Mouse (Mus musculus) limb, embryonic 10.5 days (tissue): ENCODE data around the gene Vav2. TPM values are rescaled to one million over a fixed set of nuclear protein-coding genes. Genes with fewer than 3 reads are reported as not detected.
A peak's percentile ranks its signal among the peaks of the same experiment; 100 is the strongest.

Experiments used
- DNase-seq: peaks from one replicate; pipeline ENCODE4 v3.0.0-alpha.2; 2017; ENCODE audit warnings: low spot score
- H3K27ac ChIP-seq: fragments of 300-500 bp; sonication (generic); 2 replicates; pipeline ENCODE4 v1.5.1; 2016; ENCODE audit warnings: mild to moderate bottlenecking
- H3K27me3 ChIP-seq: fragments of 300-500 bp; sonication (generic); 2 replicates; pipeline ENCODE4 v1.6.1; 2016; ENCODE audit warnings: low read depth, mild to moderate bottlenecking; ENCODE audit not compliant: poor library complexity, severe bottlenecking
- H3K36me3 ChIP-seq: fragments of 300-500 bp; sonication (generic); 2 replicates; pipeline ENCODE4 v1.6.1; 2016; ENCODE audit warnings: mild to moderate bottlenecking, moderate library complexity
- H3K4me1 ChIP-seq: fragments of 300-500 bp; sonication (generic); 2 replicates; pipeline ENCODE4 v1.6.1; 2016
- H3K4me3 ChIP-seq: fragments of 300-500 bp; sonication (generic); 2 replicates; pipeline ENCODE4 v1.5.1; 2016; ENCODE audit warnings: mild to moderate bottlenecking, moderate library complexity
- H3K9me3 ChIP-seq: fragments of 300-500 bp; sonication (generic); replicated peaks from 2 replicates; pipeline ENCODE4 v1.6.1; 2016; ENCODE audit warnings: mild to moderate bottlenecking
- WGBS: fragments of 180-500 bp; shearing (Covaris S2); methylation state at CpG from one replicate; pipeline ENCODE4 v1.1.7; 2016; 5-methylcytosine and 5-hydroxymethylcytosine counted together
- polyA plus RNA-seq: library from polyadenylated mRNA; unstranded; fragments of >200 nt; fragmentation: Nextera tagmentation; extraction: Ambion mirVana; gene quantifications from 2 replicates; pipeline ENCODE4 v1.2.1, GENCODE M21; 2016

Vav2 gene
- polyA plus RNA-seq, 1 experiment from 2014 or later, result 9.2 TPM

- Histone ChIP-seq H3K27ac (no peak overlapping the region), H3K9me3 (no peaks in the 10 kb centered on the region), H3K4me1 (peaks cover 22% of the 10 kb centered on the region), H3K36me3 (no peaks in the 10 kb centered on the region), H3K4me3 (no peak overlapping the region), H3K27me3 (no peaks in the 10 kb centered on the region; the same call in 1 of the 2 replicates)
- no peak for DNase-seq
- 90% methylated on average over 7 of the region's 7 CpGs for WGBS
These were observed 3.8 kb upstream of the Vav2 start for GRCm38 (mm10) chr2:27430621-27431020.

- DNase-seq, result peak; percentile 93
- WGBS, result 0% methylated on average over 4 of the region's 4 CpGs
- Histone ChIP-seq H3K36me3 (no peaks in the 10 kb centered on the region), H3K27ac (peak overlapping the region; percentile 97; the same call in 1 of the 2 replicates), H3K4me1 (peaks cover 47% of the 10 kb centered on the region), H3K27me3 (no peaks in the 10 kb centered on the region; the same call in 1 of the 2 replicates), H3K4me3 (0 out of 2 replicates have a peak overlapping the region, but pooled peaks have one; percentile 93), H3K9me3 (no peaks in the 10 kb centered on the region)
These were observed 1.2 kb upstream of the Vav2 start for GRCm38 (mm10) chr2:27428071-27428470.

GRCm38 (mm10) chr2:27426406-27426854 is 403 bp downstream of the Vav2 start:
- Histone ChIP-seq H3K4me3 (peak overlapping the region; percentile 93), H3K27me3 (no peaks in the 10 kb centered on the region; the same call in 1 of the 2 replicates), H3K27ac (peak overlapping the region; percentile 97), H3K4me1 (peaks cover 59% of the 10 kb centered on the region), H3K36me3 (peaks cover 11% of the 10 kb centered on the region), H3K9me3 (no peaks in the 10 kb centered on the region)
- DNase-seq, result no peak
- WGBS, result under 1% methylated on average over 51 of the region's 64 CpGs

GRCm38 (mm10) chr2:27425751-27426405 is 955 bp downstream of the Vav2 start:
- no peaks in the 10 kb centered on the region; the same call in 1 of the 2 replicates for H3K27me3 ChIP-seq
- H3K4me3 ChIP-seq, result peak overlapping the region; percentile 93
- peaks cover 59% of the 10 kb centered on the region for H3K4me1 ChIP-seq
- peak; percentile 76 for DNase-seq
- peak overlapping the region; percentile 97 for H3K27ac ChIP-seq
- under 1% methylated on average over 60 of the region's 60 CpGs for WGBS
- H3K9me3 ChIP-seq, result no peaks in the 10 kb centered on the region
- peaks cover 16% of the 10 kb centered on the region for H3K36me3 ChIP-seq

GRCm38 (mm10) chr2:27425161-27425611 is 1.6 kb downstream of the Vav2 start:
- peaks cover 59% of the 10 kb centered on the region for H3K4me1 ChIP-seq
- DNase-seq, result peak; percentile 67
- H3K27ac ChIP-seq, result peak overlapping the region; percentile 97
- peaks cover 16% of the 10 kb centered on the region for H3K36me3 ChIP-seq
- H3K9me3 ChIP-seq, result no peaks in the 10 kb centered on the region
- no peaks in the 10 kb centered on the region; the same call in 1 of the 2 replicates for H3K27me3 ChIP-seq
- WGBS, result under 1% methylated on average over 20 of the region's 20 CpGs
- H3K4me3 ChIP-seq, result peak overlapping the region; percentile 93

DNA sequence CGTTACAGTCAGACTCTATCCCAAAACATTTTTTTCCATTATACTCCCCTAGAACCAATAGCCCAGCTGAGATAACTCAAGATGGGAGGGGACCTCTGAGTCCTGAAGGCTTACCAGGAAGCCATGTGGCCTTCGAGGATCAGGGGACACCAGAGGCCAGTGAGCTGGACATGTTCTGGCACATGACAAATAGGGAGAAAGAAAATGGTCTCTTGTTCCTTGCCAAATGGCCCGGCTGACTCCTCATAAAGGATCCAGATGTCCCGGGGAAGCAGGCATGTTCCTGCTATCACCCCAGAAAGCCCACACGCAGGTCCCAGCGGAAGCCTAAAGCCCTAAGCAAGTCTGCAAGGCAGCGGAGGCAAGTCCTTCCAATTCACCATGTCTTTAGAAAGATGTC is 3.2 kb downstream of the Vav2 start:
- no peak for DNase-seq

DNA sequence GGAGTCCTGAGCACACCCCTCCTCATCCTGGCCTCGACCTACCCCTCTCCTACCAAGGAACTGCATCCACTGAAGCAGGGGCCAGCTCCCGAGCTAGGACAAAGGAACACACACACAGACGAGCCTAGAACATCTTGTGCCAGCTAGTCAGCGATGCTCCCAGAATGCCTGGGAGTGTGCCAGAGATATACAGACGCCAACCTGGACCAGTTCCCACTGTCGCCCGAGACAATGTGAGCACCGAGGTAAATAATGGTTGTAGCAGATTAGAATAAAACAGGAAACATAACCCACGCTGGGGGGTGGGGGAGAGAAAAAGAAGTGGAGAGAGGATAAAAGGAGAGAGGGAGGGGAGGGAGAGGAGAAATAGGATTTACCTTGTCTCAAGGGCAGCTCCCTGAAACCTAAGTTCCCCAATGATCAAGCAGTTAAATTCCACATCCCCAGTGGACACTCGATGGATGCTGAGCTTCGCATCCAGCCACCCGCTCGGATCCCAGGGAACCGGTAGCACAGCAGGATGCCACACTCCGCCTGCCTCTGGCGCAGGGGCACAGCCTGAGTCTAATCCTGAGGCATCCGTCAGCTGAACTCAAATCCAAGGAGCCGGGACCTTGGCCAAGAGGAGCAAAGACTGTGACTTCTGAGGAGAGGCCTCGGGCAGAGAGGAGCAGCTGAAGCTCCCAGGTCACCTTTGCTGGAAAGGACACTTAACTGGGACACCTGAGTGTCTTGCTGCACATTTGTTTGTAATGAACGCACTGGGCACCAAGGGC is 5.4 kb downstream of the Vav2 start:
- no peak overlapping the region for H3K4me3 ChIP-seq
- WGBS, result 90% methylated on average over 20 of the region's 20 CpGs
- H3K27ac ChIP-seq, result 0 out of 2 replicates have a peak overlapping the region, but pooled peaks have one; percentile 27
- DNase-seq, result no peak
- peaks cover 76% of the 10 kb centered on the region for H3K4me1 ChIP-seq
- H3K27me3 ChIP-seq, result no peaks in the 10 kb centered on the region
- H3K9me3 ChIP-seq, result no peaks in the 10 kb centered on the region
- H3K36me3 ChIP-seq, result peaks cover 16% of the 10 kb centered on the region

More for the DNA sequence above, 3.2 kb downstream of the Vav2 start:
- Histone ChIP-seq H3K4me1 (peaks cover 73% of the 10 kb centered on the region), H3K4me3 (no peak overlapping the region), H3K9me3 (no peaks in the 10 kb centered on the region), H3K27ac (no peak overlapping the region), H3K27me3 (no peaks in the 10 kb centered on the region), H3K36me3 (peaks cover 16% of the 10 kb centered on the region)
- 74% methylated on average over 7 of the region's 7 CpGs for WGBS

- Histone ChIP-seq H3K4me3 (no peak overlapping the region), H3K9me3 (no peaks in the 10 kb centered on the region), H3K27ac (peak overlapping the region; percentile 7; the same call in 1 of the 2 replicates), H3K4me1 (peaks cover 81% of the 10 kb centered on the region), H3K36me3 (peaks cover 16% of the 10 kb centered on the region), H3K27me3 (no peaks in the 10 kb centered on the region)
- DNase-seq, result no peak
- 36% methylated on average over 6 of the region's 6 CpGs for WGBS
These were observed 8.2 kb downstream of the Vav2 start for GRCm38 (mm10) chr2:27418577-27419070.

GRCm38 (mm10) chr2:27417648-27418153 is 9.1 kb downstream of the Vav2 start:
- 69% methylated on average over 5 of the region's 5 CpGs for WGBS
- DNase-seq, result no peak
- Histone ChIP-seq H3K4me3 (no peak overlapping the region), H3K9me3 (no peaks in the 10 kb centered on the region), H3K4me1 (peaks cover 81% of the 10 kb centered on the region), H3K27ac (peak overlapping the region; percentile 47; the same call in 1 of the 2 replicates), H3K36me3 (peaks cover 12% of the 10 kb centered on the region), H3K27me3 (no peaks in the 10 kb centered on the region)

GRCm38 (mm10) chr2:27416425-27416824 is 10.4 kb downstream of the Vav2 start:
- Histone ChIP-seq H3K4me3 (no peak overlapping the region), H3K9me3 (no peaks in the 10 kb centered on the region), H3K36me3 (peaks cover 4% of the 10 kb centered on the region; the same call in 1 of the 2 replicates), H3K27ac (no peak overlapping the region), H3K4me1 (peaks cover 86% of the 10 kb centered on the region), H3K27me3 (no peaks in the 10 kb centered on the region)
- no peak for DNase-seq
- 37% methylated on average over 3 of the region's 3 CpGs for WGBS

- peaks cover 96% of the 10 kb centered on the region for H3K4me1 ChIP-seq
- H3K27ac ChIP-seq, result no peak overlapping the region
- H3K4me3 ChIP-seq, result no peak overlapping the region
- WGBS, result 68% methylated on average over 11 of the region's 11 CpGs
- DNase-seq, result no peak
- no peaks in the 10 kb centered on the region for H3K27me3 ChIP-seq
- H3K9me3 ChIP-seq, result no peaks in the 10 kb centered on the region
- no peaks in the 10 kb centered on the region for H3K36me3 ChIP-seq
These were observed 11.6 kb downstream of the Vav2 start for GRCm38 (mm10) chr2:27415060-27415783.
